In the genomic region with DNA sequence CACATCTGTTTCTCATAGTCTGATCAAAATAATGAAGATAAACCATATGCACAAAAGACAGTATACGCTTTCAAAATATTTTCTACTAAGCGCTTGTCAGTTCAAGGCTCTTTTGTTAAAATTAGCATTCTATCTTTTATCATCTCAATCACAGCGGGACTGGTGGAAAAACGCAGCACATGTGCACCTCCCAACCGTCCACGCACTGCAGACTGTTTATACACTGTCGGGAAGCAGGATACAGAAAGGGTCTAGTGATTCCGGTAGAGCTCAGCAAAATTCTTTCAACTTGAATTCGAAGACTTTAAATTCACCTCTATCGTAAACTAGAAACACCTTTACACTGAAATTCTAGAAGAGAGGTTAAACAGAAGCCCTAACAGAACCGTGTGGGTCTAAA, we compare ENCODE assay signal across 25 mouse cellular contexts. TPM values are rescaled to one million over a fixed set of nuclear protein-coding genes. Genes with fewer than 3 reads are reported as not detected.
DNase-seq lines count a peak whose midpoint lies in the region; ATAC-seq and TF ChIP-seq lines count a peak whose summit lies in the region.
"Had no signal": no experiment of that assay in that cellular context is flagged by ENCODE, and none has a peak within 500 bp of the region (broad histone marks: within the 10 kb centered on the region; RNA-seq: fewer than 3 reads in every experiment).

No protein-coding gene starts in this region.

- H3K4me1 ChIP-seq in forebrain, embryonic 14.5 days (ENCODE audit: control insufficient read depth, insufficient read depth, low read length): no peaks in the 10 kb centered on the region
- H3K4me1 ChIP-seq in forebrain, embryonic 15.5 days: peaks cover 3% of the 10 kb centered on the region; the same call in 1 of the 2 replicates
- 0 out of 2 replicates have a peak, but pooled peaks cover 5% of the 10 kb centered on the region for H3K4me1 ChIP-seq in midbrain, embryonic 15.5 days
- no peaks in the 10 kb centered on the region for H3K4me1 ChIP-seq in midbrain, embryonic 10.5 days
- no peaks in the 10 kb centered on the region for H3K4me1 ChIP-seq in hindbrain, postnatal 0 days (ENCODE audit: insufficient read depth, low read length)
- H3K4me1 ChIP-seq: embryonic facial prominence, embryonic 15.5 days; forebrain, embryonic 12.5 days; hindbrain, embryonic 10.5 days had no signal

- TF ChIP-seq CTCF in hindbrain, postnatal 0 days (IDR thresholded peaks at IDR 0.05; ENCODE audit: low read depth): no peak

- H3K4me2 ChIP-seq in forebrain, embryonic 14.5 days (ENCODE audit: low read length): no peak overlapping the region
- H3K4me2 ChIP-seq in forebrain, embryonic 15.5 days (replicated peaks): no peak overlapping the region
- no peak overlapping the region for H3K4me2 ChIP-seq in midbrain, embryonic 15.5 days
- no peak overlapping the region for H3K4me2 ChIP-seq in hindbrain, postnatal 0 days (ENCODE audit: low read depth, low read length)
- H3K4me2 ChIP-seq: embryonic facial prominence, embryonic 15.5 days; forebrain, embryonic 12.5 days; heart, embryonic 11.5 days; hindbrain, embryonic 13.5 days had no signal

- peak; percentile 36 for DNase-seq in embryo, embryonic 11 days
- no peak for DNase-seq in embryo, embryonic 9.5 days (ENCODE audit: extremely low spot score)
- peak; percentile 30 for DNase-seq in forebrain, embryonic 14.5 days (ENCODE audit: low spot score)
- no peak for DNase-seq in midbrain, embryonic 10.5 days (ENCODE audit: low spot score)
- no peak for DNase-seq in spleen, adult 18-20 months
- DNase-seq in hindbrain, postnatal 0 days (ENCODE audit: low spot score): no peak
- DNase-seq: adrenal gland, adult 8-10 months; adrenal gland, postnatal 25 days; cerebellum, adult 18-20 months; cerebellum, adult 9-10 months; cerebellum, postnatal 14 days; gastrocnemius, adult 2 months; gastrocnemius, postnatal 14 days; kidney, adult 18-20 months had no signal

- ATAC-seq in forebrain, embryonic 14.5 days: no peak
- no peak for ATAC-seq in forebrain, embryonic 15.5 days (replicated peaks)
- 0 out of 2 replicates have a peak, but pooled peaks have one; percentile 27 for ATAC-seq in midbrain, embryonic 15.5 days (replicated peaks)
- ATAC-seq in hindbrain, postnatal 0 days: no peak
- ATAC-seq: activated CD4-positive, CD25-positive, alpha-beta regulatory T cell, adult 4 months; hindbrain, embryonic 16.5 days; inflammation-experienced regulatory T-cells, adult 6 months; intestine, embryonic 16.5 days had no signal

- H3K9me3 ChIP-seq in forebrain, embryonic 14.5 days (replicated peaks; ENCODE audit: control insufficient read depth, low read length): no peaks in the 10 kb centered on the region
- no peaks in the 10 kb centered on the region for H3K9me3 ChIP-seq in forebrain, embryonic 15.5 days
- H3K9me3 ChIP-seq in midbrain, embryonic 15.5 days: no peaks in the 10 kb centered on the region
- H3K9me3 ChIP-seq in midbrain, embryonic 10.5 days (replicated peaks): no peaks in the 10 kb centered on the region
- no peaks in the 10 kb centered on the region for H3K9me3 ChIP-seq in hindbrain, postnatal 0 days (ENCODE audit: low read length)
- H3K9me3 ChIP-seq: embryonic facial prominence, embryonic 15.5 days; forebrain, embryonic 12.5 days; hindbrain, embryonic 10.5 days; hindbrain, embryonic 13.5 days had no signal

- 75% methylated on average over 11 of the region's 11 CpGs for WGBS in forebrain, embryonic 14.5 days
- WGBS in forebrain, embryonic 15.5 days: 67% methylated on average over 11 of the region's 11 CpGs
- WGBS in midbrain, embryonic 15.5 days: 51% methylated on average over 11 of the region's 11 CpGs
- WGBS in midbrain, embryonic 10.5 days: 83% methylated on average over 11 of the region's 11 CpGs
- WGBS in hindbrain, postnatal 0 days: 66% methylated on average over 11 of the region's 11 CpGs

- no peak overlapping the region for H3K27ac ChIP-seq in forebrain, embryonic 14.5 days (ENCODE audit: low read depth, low read length)
- no peak overlapping the region for H3K27ac ChIP-seq in forebrain, embryonic 15.5 days (replicated peaks)
- no peak overlapping the region for H3K27ac ChIP-seq in midbrain, embryonic 15.5 days
- H3K27ac ChIP-seq in midbrain, embryonic 10.5 days (replicated peaks): no peak overlapping the region
- H3K27ac ChIP-seq in hindbrain, postnatal 0 days: no peak overlapping the region
- H3K27ac ChIP-seq: embryonic facial prominence, embryonic 15.5 days; forebrain, embryonic 12.5 days; gastrocnemius, adult 2 months; hindbrain, embryonic 10.5 days; hindbrain, embryonic 13.5 days had no signal

- no peak overlapping the region for H3K9ac ChIP-seq in forebrain, embryonic 14.5 days (ENCODE audit: low read length)
- no peak overlapping the region for H3K9ac ChIP-seq in forebrain, embryonic 15.5 days (replicated peaks)
- no peak overlapping the region for H3K9ac ChIP-seq in midbrain, embryonic 15.5 days
- H3K9ac ChIP-seq in hindbrain, postnatal 0 days (replicated peaks; ENCODE audit: low read length): no peak overlapping the region
- H3K9ac ChIP-seq: embryonic facial prominence, embryonic 15.5 days; forebrain, embryonic 12.5 days; hindbrain, embryonic 13.5 days had no signal

- no peaks in the 10 kb centered on the region for H3K27me3 ChIP-seq in forebrain, embryonic 14.5 days (replicated peaks; ENCODE audit: control insufficient read depth, insufficient read depth, low read length)
- H3K27me3 ChIP-seq in forebrain, embryonic 15.5 days: no peaks in the 10 kb centered on the region
- no peaks in the 10 kb centered on the region for H3K27me3 ChIP-seq in midbrain, embryonic 15.5 days (replicated peaks)
- H3K27me3 ChIP-seq in midbrain, embryonic 10.5 days (ENCODE audit: low read depth, poor library complexity, severe bottlenecking): no peaks in the 10 kb centered on the region
- no peaks in the 10 kb centered on the region for H3K27me3 ChIP-seq in hindbrain, postnatal 0 days (ENCODE audit: insufficient read depth, low read length)
- H3K27me3 ChIP-seq: embryonic facial prominence, embryonic 15.5 days; forebrain, embryonic 12.5 days; hindbrain, embryonic 13.5 days had no signal

- H3K36me3 ChIP-seq in forebrain, embryonic 14.5 days (ENCODE audit: control insufficient read depth, insufficient read depth, low read length): no peaks in the 10 kb centered on the region
- no peaks in the 10 kb centered on the region for H3K36me3 ChIP-seq in forebrain, embryonic 15.5 days
- no peaks in the 10 kb centered on the region for H3K36me3 ChIP-seq in midbrain, embryonic 15.5 days (replicated peaks)
- no peaks in the 10 kb centered on the region for H3K36me3 ChIP-seq in midbrain, embryonic 10.5 days
- H3K36me3 ChIP-seq in hindbrain, postnatal 0 days (ENCODE audit: insufficient read depth, low read length): no peaks in the 10 kb centered on the region
- H3K36me3 ChIP-seq: embryonic facial prominence, embryonic 15.5 days; forebrain, embryonic 12.5 days; hindbrain, embryonic 10.5 days; hindbrain, embryonic 13.5 days had no signal

- H3K4me3 ChIP-seq in forebrain, embryonic 14.5 days (ENCODE audit: low read depth, low read length): no peak overlapping the region
- no peak overlapping the region for H3K4me3 ChIP-seq in forebrain, embryonic 15.5 days
- no peak overlapping the region for H3K4me3 ChIP-seq in midbrain, embryonic 15.5 days
- no peak overlapping the region for H3K4me3 ChIP-seq in midbrain, embryonic 10.5 days
- no peak overlapping the region for H3K4me3 ChIP-seq in hindbrain, postnatal 0 days (ENCODE audit: low read length)
- H3K4me3 ChIP-seq: embryonic facial prominence, embryonic 15.5 days; forebrain, embryonic 12.5 days; gastrocnemius, adult 2 months; hindbrain, embryonic 10.5 days; hindbrain, embryonic 13.5 days had no signal

RNA-seq across cellular contexts. Expression of a gene that starts 27.8 kb away (rescaled TPM):
- polyA plus RNA-seq in forebrain, embryonic 14.5 days (2014; fragmentation: Nextera tagmentation; extraction: Ambion mirVana): 164 and 167 TPM in 2 replicates
- 212 and 221 TPM in 2 replicates for polyA plus RNA-seq in forebrain, embryonic 15.5 days (2015; fragmentation: Nextera tagmentation; extraction: Ambion mirVana)
- 150 and 159 TPM in 2 replicates for polyA plus RNA-seq in midbrain, embryonic 15.5 days (2015; fragmentation: Nextera tagmentation; extraction: Ambion mirVana)
- polyA plus RNA-seq in midbrain, embryonic 10.5 days (2016; fragmentation: Nextera tagmentation; extraction: Ambion mirVana): 29.8 and 41.3 TPM in 2 replicates
- 39.1 and 50.7 TPM in 2 replicates for total RNA-seq in hindbrain, postnatal 0 days (2014; rRNA removed)
- polyA plus RNA-seq in hindbrain, postnatal 0 days (2015; fragmentation: Nextera tagmentation; extraction: Ambion mirVana): 74.1 and 80.0 TPM in 2 replicates
- polyA plus RNA-seq: activated CD4-positive, CD25-positive, alpha-beta regulatory T cell, adult 4 months had no signal

Comparison
In these comparisons a context has a peak if more than half of its experiments do, and no peak if none do; other contexts are left out.
1. DNase-seq: peak in embryo, embryonic 11 days (single experiment) and forebrain, embryonic 14.5 days (single experiment); none in embryo, embryonic 9.5 days (single experiment), midbrain, embryonic 10.5 days (single experiment), spleen, adult 18-20 months (0 of 2) and hindbrain, postnatal 0 days (single experiment).